Mouse (Mus musculus): Measurements from ENCODE around the gene Smg7.

GRCm38 (mm10) chr1:152921786-152922185, 19.3 kb upstream of the Smg7 start:
- no peak for TF ChIP-seq CHD1 (IDR thresholded peaks at IDR 0.05; ENCODE audit: low read depth, low read length)
- TF ChIP-seq USF1 (IDR thresholded peaks at IDR 0.05; ENCODE audit: low read depth, low read length), result no peak
- no peak for TF ChIP-seq CTCF (IDR thresholded peaks at IDR 0.05 in 2 of 3, conservative IDR thresholded peaks at IDR 0.05 in 1 of 3; ENCODE audit: control insufficient read depth in 1 of 3, insufficient read depth in 1 of 3, low read depth in 2 of 3, low read length in 3 of 3, poor library complexity in 1 of 3, severe bottlenecking in 1 of 3)
- TF ChIP-seq TAL1 (IDR thresholded peaks at IDR 0.05; ENCODE audit: low read length), result no peak
- no peak for TF ChIP-seq UBTF (IDR thresholded peaks at IDR 0.05; ENCODE audit: borderline replicate concordance, insufficient read depth, low read depth, low read length)
- TF ChIP-seq POLR2A (IDR thresholded peaks at IDR 0.05; ENCODE audit: control insufficient read depth in 1 of 2, insufficient read depth in 1 of 2, low read depth in 1 of 2, low read length in 2 of 2, poor library complexity in 1 of 2), result no peak
- TF ChIP-seq ZMIZ1 (IDR thresholded peaks at IDR 0.05; ENCODE audit: low read depth, low read length), result no peak
- no peak for TF ChIP-seq USF2 (IDR thresholded peaks at IDR 0.05; ENCODE audit: borderline replicate concordance in 1 of 2, insufficient read depth in 1 of 2, low read depth in 1 of 2, low read length in 2 of 2)

All from MEL (cell line).